Mouse (Mus musculus) heart, embryonic 15.5 days (tissue): ENCODE results near the gene 4930438A08Rik. TPM values are rescaled to one million over a fixed set of nuclear protein-coding genes. Genes with fewer than 3 reads are reported as not detected.

Source experiments
- ATAC-seq: fragments of 200-750 bp; cut with Nextera tagmentation; replicated peaks from 2 replicates; pipeline ENCODE4 v1.8.0; 2017; ENCODE audit warnings: low read depth, moderate TSS enrichment; ENCODE audit not compliant: insufficient number of reproducible peaks, insufficient read depth, low FRiP score
- H3K27ac ChIP-seq: fragments of 300-500 bp; sonication (generic); 2 replicates; pipeline ENCODE4 v1.5.1; 2015; ENCODE audit warnings: mild to moderate bottlenecking, inconsistent platforms
- H3K27me3 ChIP-seq: fragments of 300-500 bp; sonication (generic); 2 replicates; pipeline ENCODE4 v1.6.1; 2015; ENCODE audit warnings: inconsistent platforms
- H3K36me3 ChIP-seq: fragments of 300-500 bp; sonication (generic); 2 replicates; pipeline ENCODE4 v1.6.1; 2015; ENCODE audit warnings: mild to moderate bottlenecking, inconsistent platforms
- H3K4me1 ChIP-seq: fragments of 300-500 bp; sonication (generic); replicated peaks from 2 replicates; pipeline ENCODE4 v1.6.1; 2015; ENCODE audit warnings: inconsistent platforms
- H3K4me2 ChIP-seq: fragments of 300-500 bp; sonication (generic); 2 replicates; pipeline ENCODE4 v1.6.1; 2015; ENCODE audit warnings: inconsistent platforms, mild to moderate bottlenecking, moderate library complexity
- H3K4me3 ChIP-seq: fragments of 300-500 bp; sonication (generic); 2 replicates; pipeline ENCODE4 v1.5.1; 2015; ENCODE audit warnings: mild to moderate bottlenecking, inconsistent platforms
- H3K9ac ChIP-seq: fragments of 300-500 bp; sonication (generic); 2 replicates; pipeline ENCODE4 v1.6.1; 2015; ENCODE audit warnings: mild to moderate bottlenecking, inconsistent platforms
- H3K9me3 ChIP-seq: fragments of 300-500 bp; sonication (generic); replicated peaks from 2 replicates; pipeline ENCODE4 v1.6.1; 2016; ENCODE audit warnings: inconsistent platforms
- WGBS: fragments of 180-500 bp; shearing (Covaris S2); methylation state at CpG from one replicate; pipeline ENCODE4 v1.1.7; 2015; ENCODE audit warnings: mixed read lengths; 5-methylcytosine and 5-hydroxymethylcytosine counted together
- polyA plus RNA-seq: library from polyadenylated mRNA; unstranded; fragments of >200 nt; fragmentation: Nextera tagmentation; extraction: Ambion mirVana; gene quantifications from 2 replicates; pipeline ENCODE4 v1.2.1, GENCODE M21; 2015

Gene 4930438A08Rik
- polyA plus RNA-seq, 1 experiment from 2014 or later, result not detected

DNA sequence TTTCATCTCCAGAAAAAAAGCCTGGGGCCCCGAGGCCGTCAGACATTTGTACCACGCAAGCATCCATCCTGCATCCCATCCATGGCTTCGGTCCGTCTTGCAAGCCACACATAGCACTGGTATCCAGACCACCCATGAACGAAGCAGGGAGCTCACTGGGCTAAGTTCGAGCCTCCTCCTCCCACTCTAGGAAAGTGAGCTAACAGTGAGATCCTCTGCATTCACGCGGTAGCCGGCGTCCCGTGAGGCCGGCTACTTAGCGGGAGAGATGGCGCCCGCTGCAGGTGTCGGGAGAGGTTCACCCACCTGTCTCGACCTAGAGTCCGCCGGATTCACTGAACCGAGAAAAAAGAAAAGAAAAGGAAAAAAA lies 55.3 kb downstream of the 4930438A08Rik start:
- Histone ChIP-seq H3K27ac (peak overlapping the region; percentile 65), H3K4me1 (peaks cover 39% of the 10 kb centered on the region), H3K9ac (peak overlapping the region; percentile 83), H3K4me3 (peak overlapping the region; percentile 80), H3K4me2 (peak overlapping the region; percentile 85), H3K36me3 (peaks cover 8% of the 10 kb centered on the region), H3K27me3 (no peaks in the 10 kb centered on the region), H3K9me3 (no peaks in the 10 kb centered on the region)
- under 1% methylated on average over 21 of the region's 21 CpGs for WGBS
- ATAC-seq, result peak; percentile 14

DNA sequence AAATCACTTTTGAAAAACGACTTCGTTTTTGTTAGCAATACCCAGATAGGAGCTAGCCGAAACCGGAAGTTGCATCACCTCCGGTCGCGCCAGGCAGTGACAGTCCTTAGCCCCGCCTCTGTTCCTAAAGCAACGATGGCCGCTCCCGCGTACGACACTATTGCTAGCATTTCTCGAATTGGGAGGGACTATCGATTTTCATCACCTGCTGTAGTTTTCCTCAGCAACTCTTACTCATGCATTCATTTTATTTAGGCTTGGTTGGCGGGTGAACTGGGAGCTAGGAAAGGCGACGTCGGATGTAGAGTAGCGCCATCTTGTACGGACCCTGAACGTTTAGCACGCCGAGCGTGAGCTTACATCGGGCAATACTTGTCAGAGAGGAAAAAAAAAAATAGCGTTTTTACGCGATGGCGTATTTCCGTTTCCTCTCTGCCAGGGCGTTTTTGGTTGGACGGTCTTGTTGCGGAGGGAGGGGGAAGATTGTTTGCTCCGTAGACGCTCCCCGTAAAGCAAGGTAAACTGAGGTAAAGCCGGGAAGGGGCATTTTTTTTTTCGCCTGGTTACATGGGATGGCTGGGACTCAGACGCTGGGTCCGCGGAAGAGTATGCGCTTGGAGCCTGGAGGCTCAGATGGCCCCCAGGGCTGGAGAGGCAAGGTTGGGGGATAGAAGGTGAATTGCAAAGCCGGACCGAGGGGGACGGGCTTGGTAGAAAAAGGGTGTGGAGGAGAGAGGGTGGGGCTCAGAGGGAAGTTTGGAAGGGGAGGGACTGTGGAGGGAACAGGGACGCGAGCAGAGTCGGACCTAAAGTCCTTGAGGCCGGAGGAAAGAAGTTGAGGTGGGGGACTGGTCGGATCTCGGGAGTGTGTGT lies 55.9 kb downstream of the 4930438A08Rik start, which contains the start of the genes Zfp672 and Sh3bp5l:
Zfp672 (minus strand) TSS at position 64 of the 873 bp plus-strand sequence.
Sh3bp5l (plus strand) TSS at position 449 of the 873 bp plus-strand sequence.
- peak within 1 kb of the TSS; percentile 85 for H3K4me2 ChIP-seq
- peaks cover 41% of the 10 kb centered on the region for H3K4me1 ChIP-seq
- peaks cover 8% of the 10 kb centered on the region for H3K36me3 ChIP-seq
- H3K9ac ChIP-seq, result peak within 1 kb of the TSS; percentile 90
- under 1% methylated on average over 52 of the region's 52 CpGs for WGBS
- peak within 1 kb of the TSS; percentile 80 for H3K4me3 ChIP-seq
- peak within 1 kb of the TSS; percentile 83 for H3K27ac ChIP-seq
- peak; percentile 89 for ATAC-seq
- H3K27me3 ChIP-seq, result no peaks in the 10 kb centered on the region
- no peaks in the 10 kb centered on the region for H3K9me3 ChIP-seq

DNA sequence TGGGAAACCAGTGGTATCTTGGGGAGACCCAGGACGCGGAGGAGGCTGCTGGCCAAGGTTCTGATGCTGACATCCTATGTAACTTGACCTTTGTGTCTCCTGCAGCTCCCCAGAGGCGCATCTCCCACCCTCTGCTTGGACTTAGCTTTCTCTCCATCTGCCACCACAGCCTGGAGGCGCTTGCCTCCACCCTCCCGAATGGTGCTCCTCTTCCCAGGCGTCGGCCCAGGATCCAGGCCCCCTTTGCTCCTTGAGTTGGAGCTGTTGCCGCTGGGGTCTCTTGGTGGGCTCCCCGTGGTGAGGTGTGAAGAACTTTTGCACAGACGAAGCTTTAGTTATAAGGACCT lies 56.5 kb downstream of the 4930438A08Rik start:
- ATAC-seq, result no peak
- H3K27ac ChIP-seq, result peak overlapping the region; percentile 83
- no peaks in the 10 kb centered on the region for H3K27me3 ChIP-seq
- H3K4me1 ChIP-seq, result peaks cover 41% of the 10 kb centered on the region
- H3K4me2 ChIP-seq, result peak overlapping the region; percentile 78
- H3K9ac ChIP-seq, result peak overlapping the region; percentile 90
- no peaks in the 10 kb centered on the region for H3K9me3 ChIP-seq
- 10% methylated on average over 10 of the region's 10 CpGs for WGBS
- H3K36me3 ChIP-seq, result peaks cover 12% of the 10 kb centered on the region
- H3K4me3 ChIP-seq, result peak overlapping the region; percentile 80

DNA sequence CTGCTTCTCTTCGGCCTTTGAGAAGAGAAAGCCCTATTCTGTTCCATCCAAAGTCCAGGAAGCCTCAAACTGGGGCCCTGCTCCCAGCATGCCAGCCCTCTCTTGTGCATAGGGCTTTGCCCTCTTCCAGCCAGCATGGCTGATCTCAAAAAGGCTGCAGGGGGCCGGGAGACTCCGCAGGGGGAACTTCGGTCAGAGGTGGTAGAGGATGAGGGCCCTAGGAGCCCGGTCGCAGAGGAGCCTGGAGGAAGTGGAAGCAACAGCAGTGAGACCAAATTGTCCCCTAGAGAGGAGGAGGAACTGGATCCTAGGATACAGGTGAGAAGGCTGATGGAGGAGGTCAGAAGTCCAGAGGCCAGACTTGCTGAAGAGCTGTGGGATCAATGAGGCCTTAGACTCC lies 56.9 kb downstream of the 4930438A08Rik start:
- H3K36me3 ChIP-seq, result peaks cover 16% of the 10 kb centered on the region
- WGBS, result 85% methylated on average over 6 of the region's 6 CpGs

DNA sequence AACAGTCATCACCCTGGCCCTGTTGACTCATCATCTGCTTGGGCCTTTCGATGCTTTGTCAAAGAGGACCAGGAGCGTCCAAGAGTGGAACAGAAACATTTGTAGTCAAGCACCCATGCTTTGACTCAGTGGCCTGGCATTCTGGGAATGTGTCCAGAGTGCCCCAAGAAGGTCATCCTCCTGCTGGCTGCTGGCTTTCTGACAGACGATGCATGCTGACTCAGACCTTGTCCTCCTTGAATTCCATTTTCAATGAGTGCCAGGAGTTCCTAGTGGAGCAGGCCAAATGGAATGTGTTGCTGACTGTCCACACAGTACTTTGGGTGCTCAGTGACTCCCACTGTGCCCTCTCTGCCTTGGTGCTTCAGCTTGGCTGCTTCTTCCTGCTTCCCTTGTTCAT lies 60.1 kb downstream of the 4930438A08Rik start:
- H3K9me3 ChIP-seq, result no peaks in the 10 kb centered on the region
- 46% methylated on average over 3 of the region's 3 CpGs for WGBS
- H3K27me3 ChIP-seq, result no peaks in the 10 kb centered on the region
- no peak for ATAC-seq
- no peak overlapping the region for H3K9ac ChIP-seq
- H3K4me1 ChIP-seq, result peaks cover 29% of the 10 kb centered on the region
- peaks cover 31% of the 10 kb centered on the region for H3K36me3 ChIP-seq
- no peak overlapping the region for H3K4me3 ChIP-seq
- peak overlapping the region; percentile 69 for H3K27ac ChIP-seq
- H3K4me2 ChIP-seq, result no peak overlapping the region

More for the DNA sequence above, 56.9 kb downstream of the 4930438A08Rik start:
- H3K4me2 ChIP-seq, result peak overlapping the region; percentile 78
- ATAC-seq, result no peak
- H3K27ac ChIP-seq, result no peak overlapping the region
- no peaks in the 10 kb centered on the region for H3K27me3 ChIP-seq
- peaks cover 41% of the 10 kb centered on the region for H3K4me1 ChIP-seq
- peak overlapping the region; percentile 90 for H3K9ac ChIP-seq
- peak overlapping the region; percentile 80 for H3K4me3 ChIP-seq
- no peaks in the 10 kb centered on the region for H3K9me3 ChIP-seq

Other genes with a start within 250 kb of the 4930438A08Rik start
- not detected in 2 replicates for gene Gm12248, start 181.7 kb upstream of the 4930438A08Rik start, polyA plus RNA-seq
- gene Cnot8, start 170.6 kb upstream of the 4930438A08Rik start, polyA plus RNA-seq, result 67.6 and 81.1 TPM in 2 replicates
- 9.6 and 13.3 TPM in 2 replicates for gene Gemin5, start 106.3 kb upstream of the 4930438A08Rik start, polyA plus RNA-seq
- gene Mrpl22, start 103.1 kb upstream of the 4930438A08Rik start, polyA plus RNA-seq, result 99.6 and 102 TPM in 2 replicates
- 6.4 and 10.1 TPM in 2 replicates for gene Igtp, start 75.2 kb upstream of the 4930438A08Rik start, polyA plus RNA-seq
- gene Irgm2, start 75.2 kb upstream of the 4930438A08Rik start, polyA plus RNA-seq, result 4.2 and 5.7 TPM in 2 replicates
- 12.1 and 15.9 TPM in 2 replicates for gene Zfp692, start 32.3 kb downstream of the 4930438A08Rik start, polyA plus RNA-seq
- 31.6 and 33.1 TPM in 2 replicates for gene Zfp672, start 55.5 kb downstream of the 4930438A08Rik start, polyA plus RNA-seq
- gene Sh3bp5l, start 55.9 kb downstream of the 4930438A08Rik start, polyA plus RNA-seq, result 27.6 and 29.9 TPM in 2 replicates
- gene Lypd8, start 104.2 kb downstream of the 4930438A08Rik start, polyA plus RNA-seq, result not detected in 2 replicates
- not detected in 2 replicates for gene 1810065E05Rik, start 146.3 kb downstream of the 4930438A08Rik start, polyA plus RNA-seq
- gene Gm12253, start 157.8 kb downstream of the 4930438A08Rik start, polyA plus RNA-seq, result not detected in 2 replicates
- gene Lypd9, start 178.1 kb downstream of the 4930438A08Rik start, polyA plus RNA-seq, result not detected in 2 replicates
- not detected in 2 replicates for gene Olfr30, start 187.5 kb downstream of the 4930438A08Rik start, polyA plus RNA-seq
- gene Olfr332, start 217.8 kb downstream of the 4930438A08Rik start, polyA plus RNA-seq, result not detected in 2 replicates
- not detected in 2 replicates for gene Olfr331, start 227.8 kb downstream of the 4930438A08Rik start, polyA plus RNA-seq